Mouse (Mus musculus): Measurements from ENCODE around the gene Ghrh.
A peak's percentile ranks its signal among the peaks of the same experiment; 100 is the strongest.
"Not testable (repeated sequence)": the region's sequence is repeated elsewhere in the genome, so short reads cannot be mapped to it uniquely, and the experiment has no call there.

The Ghrh gene

GRCm38 (mm10) chr2:157347361-157348159, at the start of gene Ghrh:
Gene Ghrh (minus strand): TSS chr2:157347506.
- peak; percentile 16 for DNase-seq

GRCm38 (mm10) chr2:157395960-157396359, 48.7 kb upstream of the Ghrh start:
- no peak for DNase-seq

- no peak for DNase-seq
These were observed 48.1 kb upstream of the Ghrh start for GRCm38 (mm10) chr2:157395371-157395770.

- DNase-seq: peak; percentile 84
These were observed 47.6 kb upstream of the Ghrh start for GRCm38 (mm10) chr2:157394868-157395267.

- no peak for DNase-seq
These were observed 46.2 kb upstream of the Ghrh start for GRCm38 (mm10) chr2:157393549-157393948.

- DNase-seq: no peak
These were observed 45.0 kb upstream of the Ghrh start for GRCm38 (mm10) chr2:157392331-157392730.

- DNase-seq: no peak
These were observed 42.2 kb upstream of the Ghrh start for GRCm38 (mm10) chr2:157389591-157389921.

- not testable (repeated sequence) for DNase-seq
These were observed 41.7 kb upstream of the Ghrh start for GRCm38 (mm10) chr2:157388901-157389590.

- DNase-seq: no peak
These were observed 37.5 kb upstream of the Ghrh start for GRCm38 (mm10) chr2:157384836-157385235.

GRCm38 (mm10) chr2:157376995-157377394, 29.7 kb upstream of the Ghrh start:
- no peak for DNase-seq

GRCm38 (mm10) chr2:157375794-157376757, 28.8 kb upstream of the Ghrh start:
- no peak for DNase-seq

GRCm38 (mm10) chr2:157375051-157375450, 27.7 kb upstream of the Ghrh start:
- no peak for DNase-seq

- DNase-seq: peak; percentile 81
These were observed 26.4 kb upstream of the Ghrh start for GRCm38 (mm10) chr2:157373681-157374080.

GRCm38 (mm10) chr2:157371696-157372095, 24.4 kb upstream of the Ghrh start:
- no peak for DNase-seq

GRCm38 (mm10) chr2:157367991-157368390, 20.7 kb upstream of the Ghrh start:
- no peak for DNase-seq

GRCm38 (mm10) chr2:157367184-157367893, 20.0 kb upstream of the Ghrh start, which contains the start of gene Manbal:
Gene Manbal (plus strand): TSS chr2:157367594.
- DNase-seq: peak; percentile 95

- peak; percentile 51 for DNase-seq
These were observed 19.5 kb upstream of the Ghrh start for GRCm38 (mm10) chr2:157366762-157367161.

GRCm38 (mm10) chr2:157363031-157363430, 15.7 kb upstream of the Ghrh start:
- no peak for DNase-seq

GRCm38 (mm10) chr2:157360028-157360427, 12.7 kb upstream of the Ghrh start:
- DNase-seq: no peak

- DNase-seq: no peak
These were observed 6.8 kb upstream of the Ghrh start for GRCm38 (mm10) chr2:157354106-157354505.

- no peak for DNase-seq
These were observed 5.9 kb upstream of the Ghrh start for GRCm38 (mm10) chr2:157353183-157353582.

GRCm38 (mm10) chr2:157349121-157349778, 1.9 kb upstream of the Ghrh start:
- DNase-seq: no peak

Measured in lung, postnatal 36 days (tissue).